Mouse (Mus musculus) lung, embryonic 15.5 days (tissue): ENCODE measurements around the gene Gm7534. TPM values are rescaled to one million over a fixed set of nuclear protein-coding genes. Genes with fewer than 3 reads are reported as not detected.

Experiments
- ATAC-seq: fragments of 200-750 bp; cut with Nextera tagmentation; 2 replicates; pipeline ENCODE4 v1.8.0; 2017; ENCODE audit warnings: moderate number of reproducible peaks, borderline replicate concordance; ENCODE audit not compliant: low FRiP score, low TSS enrichment; ENCODE audit errors: extremely low read depth
- H3K27ac ChIP-seq: fragments of 300-500 bp; sonication (generic); 2 replicates; pipeline ENCODE4 v1.5.1; 2015; ENCODE audit warnings: moderate library complexity, mild to moderate bottlenecking, inconsistent platforms
- H3K27me3 ChIP-seq: fragments of 300-500 bp; sonication (generic); 2 replicates; pipeline ENCODE4 v1.6.1; 2015; ENCODE audit warnings: inconsistent platforms
- H3K36me3 ChIP-seq: fragments of 300-500 bp; sonication (generic); 2 replicates; pipeline ENCODE4 v1.6.1; 2015; ENCODE audit warnings: inconsistent platforms
- H3K4me1 ChIP-seq: fragments of 300-500 bp; sonication (generic); 2 replicates; pipeline ENCODE4 v1.6.1; 2015; ENCODE audit warnings: inconsistent platforms
- H3K4me2 ChIP-seq: fragments of 300-500 bp; sonication (generic); 2 replicates; pipeline ENCODE4 v1.6.1; 2015; ENCODE audit warnings: inconsistent platforms, mild to moderate bottlenecking, moderate library complexity
- H3K4me3 ChIP-seq: fragments of 300-500 bp; sonication (generic); 2 replicates; pipeline ENCODE4 v1.5.1; 2015; ENCODE audit warnings: mild to moderate bottlenecking, inconsistent platforms
- H3K9ac ChIP-seq: fragments of 300-500 bp; sonication (generic); 2 replicates; pipeline ENCODE4 v1.6.1; 2015; ENCODE audit warnings: inconsistent platforms
- H3K9me3 ChIP-seq: fragments of 300-500 bp; sonication (generic); 2 replicates; pipeline ENCODE4 v1.6.1; 2016; ENCODE audit warnings: inconsistent platforms
- WGBS: fragments of 180-500 bp; shearing (Covaris S2); methylation state at CpG from one replicate; pipeline ENCODE4 v1.1.7; 2015; 5-methylcytosine and 5-hydroxymethylcytosine counted together
- polyA plus RNA-seq: library from polyadenylated mRNA; unstranded; fragments of >200 nt; fragmentation: Nextera tagmentation; extraction: Ambion mirVana; gene quantifications from 2 replicates; pipeline ENCODE4 v1.2.1, GENCODE M21; 2015

Gene Gm7534
- polyA plus RNA-seq, 1 experiment from 2014 or later = not detected

- no peak for ATAC-seq
These were observed 35.9 kb upstream of the Gm7534 start for GRCm38 (mm10) chr4:134238686-134239085.

GRCm38 (mm10) chr4:134238279-134238651 lies 35.5 kb upstream of the Gm7534 start, which contains the start of gene Cnksr1:
Gene Cnksr1, minus strand, starts transcription at chr4:134238399.
- Histone ChIP-seq H3K4me2 (peak within 1 kb of the TSS; percentile 51), H3K4me3 (peak within 1 kb of the TSS; percentile 43), H3K9ac (peak within 1 kb of the TSS; percentile 48), H3K4me1 (peaks cover 16% of the 10 kb centered on the region; the same call in 1 of the 2 replicates), H3K27me3 (peaks cover 13% of the 10 kb centered on the region; the same call in 1 of the 2 replicates), H3K9me3 (no peaks in the 10 kb centered on the region), H3K36me3 (no peaks in the 10 kb centered on the region), H3K27ac (peak within 1 kb of the TSS; percentile 69)
- WGBS = under 1% methylated on average over 18 of the region's 18 CpGs
- peak; percentile 88 for ATAC-seq

More at GRCm38 (mm10) chr4:134238686-134239085, 35.9 kb upstream of the Gm7534 start:
- H3K9me3 ChIP-seq = no peaks in the 10 kb centered on the region
- no peaks in the 10 kb centered on the region for H3K36me3 ChIP-seq
- no peak overlapping the region for H3K9ac ChIP-seq
- peak overlapping the region; percentile 43 for H3K4me3 ChIP-seq
- peak overlapping the region; percentile 20; the same call in 1 of the 2 replicates for H3K27ac ChIP-seq
- peaks cover 16% of the 10 kb centered on the region; the same call in 1 of the 2 replicates for H3K4me1 ChIP-seq
- H3K27me3 ChIP-seq = peaks cover 13% of the 10 kb centered on the region; the same call in 1 of the 2 replicates
- peak overlapping the region; percentile 51 for H3K4me2 ChIP-seq
- 10% methylated on average over 10 of the region's 10 CpGs for WGBS

- no peak; the same call in 1 of the 2 replicates for ATAC-seq
- H3K27me3 ChIP-seq = peaks cover 13% of the 10 kb centered on the region; the same call in 1 of the 2 replicates
- WGBS = 15% methylated on average over 19 of the region's 19 CpGs
- H3K36me3 ChIP-seq = no peaks in the 10 kb centered on the region
- peaks cover 16% of the 10 kb centered on the region; the same call in 1 of the 2 replicates for H3K4me1 ChIP-seq
- H3K9me3 ChIP-seq = no peaks in the 10 kb centered on the region
- peak overlapping the region; percentile 51 for H3K4me2 ChIP-seq
- H3K27ac ChIP-seq = peak overlapping the region; percentile 69
- peak overlapping the region; percentile 48 for H3K9ac ChIP-seq
- peak overlapping the region; percentile 43 for H3K4me3 ChIP-seq
These were observed 34.9 kb upstream of the Gm7534 start for GRCm38 (mm10) chr4:134237582-134238278.

- Histone ChIP-seq H3K9ac (no peak overlapping the region), H3K9me3 (no peaks in the 10 kb centered on the region), H3K27me3 (peaks cover 13% of the 10 kb centered on the region; the same call in 1 of the 2 replicates), H3K4me2 (no peak overlapping the region), H3K4me1 (peaks cover 16% of the 10 kb centered on the region; the same call in 1 of the 2 replicates), H3K27ac (no peak overlapping the region), H3K36me3 (peaks cover 3% of the 10 kb centered on the region; the same call in 1 of the 2 replicates), H3K4me3 (no peak overlapping the region)
- WGBS = 62% methylated on average over 5 of the region's 5 CpGs
- no peak for ATAC-seq
These were observed 32.1 kb upstream of the Gm7534 start for GRCm38 (mm10) chr4:134234876-134235275.

- Histone ChIP-seq H3K36me3 (peaks cover 3% of the 10 kb centered on the region; the same call in 1 of the 2 replicates), H3K27me3 (no peaks in the 10 kb centered on the region), H3K4me2 (no peak overlapping the region), H3K27ac (no peak overlapping the region), H3K4me3 (no peak overlapping the region), H3K9ac (no peak overlapping the region), H3K4me1 (no peaks in the 10 kb centered on the region), H3K9me3 (no peaks in the 10 kb centered on the region)
- no peak for ATAC-seq
- WGBS = 22% methylated on average over 8 of the region's 8 CpGs
These were observed 27.6 kb upstream of the Gm7534 start for GRCm38 (mm10) chr4:134230431-134230830.

GRCm38 (mm10) chr4:134227194-134227593 lies 24.4 kb upstream of the Gm7534 start, which contains the start of gene Catsper4:
Gene Catsper4, minus strand, starts transcription at chr4:134227383.
- WGBS = 58% methylated on average over 8 of the region's 8 CpGs
- no peaks in the 10 kb centered on the region for H3K4me1 ChIP-seq
- no peak within 1 kb of the TSS for H3K4me2 ChIP-seq
- H3K27ac ChIP-seq = no peak within 1 kb of the TSS
- H3K4me3 ChIP-seq = no peak within 1 kb of the TSS
- H3K36me3 ChIP-seq = peaks cover 3% of the 10 kb centered on the region; the same call in 1 of the 2 replicates
- H3K9me3 ChIP-seq = no peaks in the 10 kb centered on the region
- no peaks in the 10 kb centered on the region for H3K27me3 ChIP-seq
- no peak for ATAC-seq
- H3K9ac ChIP-seq = no peak within 1 kb of the TSS

GRCm38 (mm10) chr4:134222793-134223600 lies 20.2 kb upstream of the Gm7534 start:
- Histone ChIP-seq H3K4me1 (no peaks in the 10 kb centered on the region), H3K4me3 (no peak overlapping the region), H3K36me3 (no peaks in the 10 kb centered on the region), H3K9ac (no peak overlapping the region), H3K9me3 (no peaks in the 10 kb centered on the region), H3K27ac (no peak overlapping the region), H3K27me3 (no peaks in the 10 kb centered on the region), H3K4me2 (no peak overlapping the region)
- WGBS = 45% methylated on average over 11 of the region's 11 CpGs
- no peak for ATAC-seq

GRCm38 (mm10) chr4:134206488-134207053 lies 3.8 kb upstream of the Gm7534 start:
- no peaks in the 10 kb centered on the region for H3K27me3 ChIP-seq
- H3K9me3 ChIP-seq = no peaks in the 10 kb centered on the region
- no peak overlapping the region for H3K4me2 ChIP-seq
- H3K27ac ChIP-seq = no peak overlapping the region
- WGBS = 50% methylated on average over 6 of the region's 6 CpGs
- H3K4me3 ChIP-seq = no peak overlapping the region
- no peaks in the 10 kb centered on the region for H3K4me1 ChIP-seq
- ATAC-seq = no peak
- no peaks in the 10 kb centered on the region for H3K36me3 ChIP-seq
- H3K9ac ChIP-seq = no peak overlapping the region

- ATAC-seq = no peak
- Histone ChIP-seq H3K9ac (no peak overlapping the region), H3K4me2 (no peak overlapping the region), H3K36me3 (no peaks in the 10 kb centered on the region), H3K27me3 (no peaks in the 10 kb centered on the region), H3K27ac (no peak overlapping the region), H3K4me1 (no peaks in the 10 kb centered on the region), H3K9me3 (no peaks in the 10 kb centered on the region), H3K4me3 (no peak overlapping the region)
- 81% methylated on average over 17 of the region's 17 CpGs for WGBS
These were observed 614 bp upstream of the Gm7534 start for GRCm38 (mm10) chr4:134203340-134203896.

GRCm38 (mm10) chr4:134199371-134199770 lies 3.4 kb downstream of the Gm7534 start:
- Histone ChIP-seq H3K4me2 (no peak overlapping the region), H3K4me1 (no peaks in the 10 kb centered on the region), H3K36me3 (no peaks in the 10 kb centered on the region), H3K9me3 (no peaks in the 10 kb centered on the region), H3K27ac (no peak overlapping the region), H3K4me3 (no peak overlapping the region), H3K9ac (no peak overlapping the region), H3K27me3 (no peaks in the 10 kb centered on the region)
- ATAC-seq = no peak
- 70% methylated on average over 2 of the region's 2 CpGs for WGBS

GRCm38 (mm10) chr4:134186268-134186667 lies 16.5 kb downstream of the Gm7534 start:
- WGBS = under 1% methylated on average over 22 of the region's 22 CpGs
- peaks cover 11% of the 10 kb centered on the region for H3K4me1 ChIP-seq
- H3K4me3 ChIP-seq = peak overlapping the region; percentile 67
- H3K27me3 ChIP-seq = no peaks in the 10 kb centered on the region
- H3K9me3 ChIP-seq = no peaks in the 10 kb centered on the region
- H3K36me3 ChIP-seq = no peaks in the 10 kb centered on the region
- peak overlapping the region; percentile 61 for H3K9ac ChIP-seq
- peak overlapping the region; percentile 91 for H3K4me2 ChIP-seq
- no peak for ATAC-seq
- H3K27ac ChIP-seq = peak overlapping the region; percentile 78
